Mouse (Mus musculus): ENCODE measurements around the gene Traf2.

The Traf2 gene

DNA sequence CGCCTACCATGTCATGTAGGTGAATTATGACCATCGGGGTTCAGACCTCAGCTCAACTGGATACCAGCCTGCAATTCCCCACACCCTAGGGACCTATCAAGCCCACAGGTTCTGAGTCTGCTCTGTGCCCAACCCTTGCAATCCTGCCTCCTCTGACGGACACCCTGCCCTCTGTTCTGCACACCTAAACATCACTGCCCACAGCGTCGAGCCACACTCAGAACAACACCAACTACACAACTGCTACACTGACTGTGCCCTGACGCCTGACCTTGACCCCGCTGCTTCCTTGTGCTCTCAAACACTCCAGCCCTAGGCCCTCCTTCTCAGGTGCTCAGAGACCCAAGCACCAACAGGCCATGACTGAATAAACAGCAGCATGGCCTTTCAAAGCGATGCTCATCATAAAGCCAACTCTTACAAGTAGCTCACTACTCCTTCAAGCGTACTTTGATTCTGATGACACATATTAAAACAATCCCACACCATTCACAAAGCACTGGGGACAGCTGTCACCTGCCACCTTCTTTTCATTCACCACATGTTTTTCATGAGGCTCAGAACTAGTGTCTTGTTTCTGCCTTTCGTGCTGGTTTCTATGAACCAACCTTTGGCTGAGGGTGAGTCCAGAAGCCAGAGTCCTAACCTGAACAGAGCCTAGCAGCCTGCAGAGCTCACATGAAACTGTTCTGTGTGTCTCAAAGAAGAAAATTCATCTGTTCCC, 4.9 kb downstream of the Traf2 start:
- DNase-seq (ENCODE audit: low read depth, low spot score): no peak

DNA sequence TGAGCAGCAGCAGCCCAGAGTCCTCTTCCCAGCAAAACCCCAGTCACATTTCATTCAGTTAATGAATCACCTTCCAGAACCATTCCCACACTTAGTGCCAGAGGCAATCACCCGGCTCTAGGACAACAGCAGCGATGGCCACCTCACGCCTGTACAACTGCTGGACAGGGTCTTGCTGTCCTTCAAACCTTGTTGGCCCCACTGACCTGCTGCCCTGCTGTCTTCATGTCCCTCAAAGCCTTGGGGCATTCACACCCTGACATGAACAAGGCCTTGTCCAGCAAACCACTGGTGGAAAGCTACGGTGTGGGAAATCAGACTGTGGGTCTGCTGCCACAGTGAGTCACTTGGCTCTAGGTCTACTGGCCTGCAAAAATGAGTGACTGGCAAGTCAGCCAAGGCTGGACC, 6.2 kb downstream of the Traf2 start:
- DNase-seq (ENCODE audit: low read depth, low spot score): no peak

DNA sequence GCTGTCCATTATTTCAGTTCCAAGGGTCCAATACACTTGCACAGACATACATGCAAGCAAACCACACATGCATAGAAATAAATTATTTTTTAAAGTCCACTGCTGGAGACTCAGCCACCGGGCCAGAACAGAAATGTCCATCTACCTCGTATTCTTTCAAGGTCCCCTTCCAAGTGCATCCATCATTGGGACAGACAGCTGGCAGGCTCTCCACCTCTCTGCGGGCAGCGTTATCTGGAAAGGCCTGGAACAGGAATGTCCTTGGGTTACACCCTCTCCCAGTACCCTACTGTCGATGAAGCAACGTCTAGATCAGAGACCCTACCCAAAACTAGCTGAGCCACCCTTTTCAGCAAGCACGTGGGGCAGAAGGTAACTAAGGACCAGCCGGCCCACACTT, 10.2 kb downstream of the Traf2 start:
- DNase-seq (ENCODE audit: low read depth, low spot score): no peak

DNA sequence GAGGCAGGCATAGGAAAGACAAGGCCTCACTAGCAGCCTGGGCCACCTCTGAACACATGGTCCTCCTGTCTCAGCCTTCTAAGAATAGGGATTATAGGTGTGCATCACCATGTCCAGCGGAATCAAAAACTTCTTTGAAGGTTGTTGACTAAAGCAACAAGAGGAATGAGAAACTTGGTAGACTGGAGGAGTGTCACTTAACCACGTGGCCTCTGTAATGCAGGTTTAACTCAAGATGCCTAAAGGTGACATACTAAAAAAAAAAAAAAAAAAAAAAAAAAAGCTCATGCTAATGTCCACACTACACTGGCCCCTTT, 11.9 kb downstream of the Traf2 start:
- DNase-seq (ENCODE audit: low read depth, low spot score): no peak

DNA sequence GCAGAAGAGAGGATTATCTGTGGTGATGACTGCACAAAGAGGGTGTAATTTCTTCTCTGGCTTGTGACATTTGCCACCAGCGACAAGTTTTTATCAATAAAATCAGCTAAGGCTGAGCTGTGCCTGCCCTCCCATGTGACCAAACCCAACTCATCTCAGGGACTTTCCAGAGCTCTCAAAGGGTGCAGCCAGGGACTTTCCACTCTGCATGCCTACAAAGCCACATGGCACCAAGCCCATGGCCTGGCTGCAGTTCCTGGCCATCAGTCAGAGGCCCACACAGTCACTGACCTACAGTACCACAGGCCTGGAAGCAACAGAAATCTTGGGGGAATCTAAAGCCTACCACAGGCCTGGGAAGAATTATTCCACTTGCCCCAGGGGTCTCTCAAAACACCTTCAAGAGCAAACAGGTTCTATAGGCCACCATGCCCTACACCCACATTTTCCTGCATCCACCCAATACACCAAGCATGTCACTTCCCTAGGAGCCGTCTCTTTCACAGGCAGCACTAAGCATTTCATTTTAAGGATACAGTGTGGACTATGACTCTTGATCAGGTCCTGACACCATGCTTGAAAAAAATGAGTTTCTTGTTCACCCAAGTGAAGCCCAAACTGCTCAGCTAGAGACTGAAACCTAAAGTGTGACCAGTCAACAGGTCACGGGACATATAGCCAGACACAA, 12.4 kb downstream of the Traf2 start:
- DNase-seq (ENCODE audit: low read depth, low spot score): no peak

DNA sequence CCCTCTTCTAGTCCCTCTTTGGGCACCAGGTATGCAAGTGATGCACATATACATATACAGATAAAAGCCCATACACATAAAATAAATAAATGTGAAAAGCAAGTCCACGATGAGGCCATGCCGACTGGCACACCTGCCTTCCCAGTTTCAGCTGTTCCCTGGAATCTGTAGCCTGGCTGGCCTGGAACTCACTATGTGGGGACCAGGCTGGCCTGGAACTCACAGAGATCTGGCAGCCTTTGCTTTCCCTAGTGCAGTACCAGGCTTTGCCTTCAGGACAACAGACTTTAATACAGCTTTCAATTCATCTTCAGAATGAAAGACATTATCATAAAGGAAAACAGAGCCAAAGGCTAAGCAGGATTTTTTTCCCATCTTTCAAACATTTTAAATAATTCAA, 13.0 kb downstream of the Traf2 start:
- no peak for DNase-seq (ENCODE audit: low read depth, low spot score)

DNA sequence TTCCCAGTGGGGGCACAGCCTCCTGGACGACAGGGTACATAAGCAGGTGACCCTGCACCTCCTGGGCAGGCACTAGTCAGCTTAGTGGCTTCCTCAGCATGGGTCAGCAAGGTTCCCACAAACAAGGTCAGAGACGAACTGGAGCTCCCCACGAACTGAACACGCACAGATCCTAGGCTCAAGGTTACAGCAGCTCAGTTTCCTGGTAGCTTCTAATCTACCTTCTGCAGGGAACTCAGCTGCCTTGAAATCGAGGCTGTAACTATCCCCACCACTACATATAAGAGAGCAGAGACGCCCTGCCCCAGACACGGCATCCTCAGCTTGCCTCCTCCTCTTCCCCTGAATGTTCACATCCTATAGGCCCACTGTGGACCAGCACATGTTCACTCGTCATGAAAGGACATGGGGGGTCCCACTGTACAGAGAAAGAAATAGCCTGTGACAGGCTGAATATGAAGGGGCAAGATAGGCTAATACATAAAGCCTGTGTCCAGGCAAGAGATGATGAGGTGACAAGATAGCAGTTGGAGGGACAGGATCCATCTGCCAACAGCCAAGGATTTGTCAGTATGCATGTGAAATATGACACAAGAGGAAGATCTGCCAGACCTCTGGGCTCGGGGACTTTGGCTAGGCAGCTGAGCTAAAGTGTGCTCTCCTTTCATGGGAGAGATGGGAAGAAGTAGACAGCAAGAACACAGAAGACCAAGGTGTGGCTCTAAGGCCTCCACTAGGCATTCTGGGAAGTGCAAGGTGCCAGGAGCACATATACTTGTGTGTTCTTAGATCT, 20.0 kb downstream of the Traf2 start:
- DNase-seq (ENCODE audit: low read depth, low spot score): no peak

DNA sequence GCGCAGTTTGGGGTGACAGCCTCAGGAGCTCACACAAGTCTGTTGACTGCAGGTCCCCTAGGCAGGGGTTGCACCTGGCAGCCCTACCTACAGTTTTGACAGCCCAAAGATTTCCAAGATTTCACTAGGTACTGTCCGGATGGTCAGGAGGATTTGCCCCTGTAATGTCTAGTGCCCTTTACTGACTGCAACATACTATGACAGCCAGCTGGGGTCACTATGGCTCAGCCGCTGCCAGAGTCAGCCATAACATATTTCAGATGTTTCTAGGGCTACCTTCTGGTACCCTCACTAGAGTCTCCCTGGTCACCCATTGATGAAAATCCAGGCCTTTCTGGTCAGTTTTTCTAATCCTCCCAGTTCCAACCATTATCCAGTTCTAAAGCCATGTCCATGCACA, 36.8 kb downstream of the Traf2 start:
- DNase-seq (ENCODE audit: low read depth, low spot score): no peak

DNA sequence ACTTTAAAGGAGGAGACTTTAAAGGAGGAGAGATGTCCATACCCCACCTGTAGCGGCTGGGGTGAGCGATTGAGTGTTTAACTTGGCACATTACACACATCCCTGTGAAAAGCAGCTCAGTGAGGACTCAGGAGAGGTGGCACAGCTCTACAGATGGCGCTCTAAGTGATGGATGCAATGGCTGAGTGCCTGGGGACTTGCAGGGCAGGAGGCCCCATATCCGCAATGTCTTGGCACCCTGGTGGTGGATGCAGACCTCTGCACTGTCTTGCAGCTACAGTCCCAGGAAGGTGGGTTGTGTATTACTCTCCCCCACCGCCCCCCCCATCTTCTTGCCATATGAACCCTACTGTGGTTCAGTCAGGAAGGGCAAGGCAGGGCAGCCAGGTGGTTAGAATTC, 39.8 kb downstream of the Traf2 start:
- no peak for DNase-seq (ENCODE audit: low read depth, low spot score)

DNA sequence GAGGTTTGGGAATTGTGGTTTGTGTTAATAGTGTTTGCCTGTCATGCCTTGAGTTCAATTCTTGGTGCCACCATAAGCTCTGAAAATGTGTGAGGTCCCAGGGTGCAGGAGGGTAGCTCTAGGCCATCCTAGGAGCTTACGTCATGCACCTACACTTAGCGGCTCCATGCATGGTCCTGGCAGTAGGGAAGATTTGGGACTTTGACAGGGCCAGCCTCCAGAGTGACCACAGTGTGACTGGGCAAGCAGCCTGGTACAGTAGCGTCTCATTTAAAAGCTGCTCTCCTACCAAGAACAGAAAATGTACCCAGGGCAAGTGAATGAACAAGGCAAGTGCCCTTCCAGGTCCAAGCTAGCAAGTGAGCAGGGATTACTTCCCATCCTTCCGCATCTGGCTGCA, 40.9 kb downstream of the Traf2 start:
- no peak for DNase-seq (ENCODE audit: low read depth, low spot score)

DNA sequence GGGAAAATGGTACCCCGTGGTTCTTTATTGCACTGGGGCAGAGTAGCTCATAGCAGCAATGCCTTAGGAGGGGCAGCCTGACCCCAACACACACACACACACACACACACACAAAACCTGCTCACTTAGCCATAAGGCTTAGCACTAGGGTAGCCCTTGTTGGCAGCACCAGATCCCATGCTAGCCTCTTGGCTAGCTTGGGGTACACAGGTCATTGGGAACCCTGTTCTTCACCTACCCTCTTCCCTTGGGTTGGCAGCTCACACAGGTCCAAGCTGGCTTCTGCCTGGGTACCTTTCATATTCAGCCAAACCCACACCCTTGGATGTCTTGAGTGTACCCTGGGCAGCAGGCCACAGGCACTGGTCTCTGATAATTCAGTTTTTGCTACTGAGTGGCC, 41.7 kb downstream of the Traf2 start:
- no peak for DNase-seq (ENCODE audit: low read depth, low spot score)

DNA sequence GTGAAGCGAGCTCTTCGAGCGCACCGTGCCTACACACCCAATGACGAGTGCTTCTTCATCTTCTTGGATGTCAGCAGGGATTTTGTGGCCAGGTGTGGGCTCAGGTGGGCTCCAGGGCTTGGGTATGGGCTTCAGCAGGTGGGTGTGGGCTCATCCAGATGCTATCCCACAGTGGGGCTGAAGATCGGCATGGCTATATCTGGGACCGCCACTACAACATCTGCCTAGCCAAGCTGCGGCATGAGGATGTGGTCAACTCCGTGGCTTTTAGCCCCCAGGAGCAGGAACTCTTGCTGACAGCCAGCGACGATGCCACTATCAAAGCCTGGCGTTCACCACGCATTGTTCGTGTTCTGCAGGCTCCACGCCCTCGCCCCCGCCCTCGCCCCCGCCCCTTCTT, 42.2 kb downstream of the Traf2 start:
- DNase-seq (ENCODE audit: low read depth, low spot score): no peak

DNA sequence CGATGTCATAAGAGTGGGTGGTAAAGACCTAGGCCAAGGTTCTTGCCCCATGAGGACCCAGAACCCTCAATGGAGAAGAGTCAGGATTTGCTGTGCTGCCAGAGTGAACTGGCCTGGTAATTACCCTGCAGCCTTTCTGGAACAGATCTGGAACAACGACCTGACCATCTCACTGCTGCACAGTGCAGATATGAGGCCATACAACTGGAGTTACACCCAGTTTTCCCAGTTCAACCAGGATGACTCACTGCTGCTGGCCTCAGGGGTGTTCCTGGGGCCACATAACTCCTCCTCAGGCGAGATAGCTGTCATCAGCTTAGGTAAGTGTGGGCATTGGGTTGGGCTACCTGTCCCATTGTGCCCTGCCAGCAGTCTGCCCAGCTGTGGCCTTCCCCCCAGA, 44.0 kb downstream of the Traf2 start:
- DNase-seq (ENCODE audit: low read depth, low spot score): no peak

DNA sequence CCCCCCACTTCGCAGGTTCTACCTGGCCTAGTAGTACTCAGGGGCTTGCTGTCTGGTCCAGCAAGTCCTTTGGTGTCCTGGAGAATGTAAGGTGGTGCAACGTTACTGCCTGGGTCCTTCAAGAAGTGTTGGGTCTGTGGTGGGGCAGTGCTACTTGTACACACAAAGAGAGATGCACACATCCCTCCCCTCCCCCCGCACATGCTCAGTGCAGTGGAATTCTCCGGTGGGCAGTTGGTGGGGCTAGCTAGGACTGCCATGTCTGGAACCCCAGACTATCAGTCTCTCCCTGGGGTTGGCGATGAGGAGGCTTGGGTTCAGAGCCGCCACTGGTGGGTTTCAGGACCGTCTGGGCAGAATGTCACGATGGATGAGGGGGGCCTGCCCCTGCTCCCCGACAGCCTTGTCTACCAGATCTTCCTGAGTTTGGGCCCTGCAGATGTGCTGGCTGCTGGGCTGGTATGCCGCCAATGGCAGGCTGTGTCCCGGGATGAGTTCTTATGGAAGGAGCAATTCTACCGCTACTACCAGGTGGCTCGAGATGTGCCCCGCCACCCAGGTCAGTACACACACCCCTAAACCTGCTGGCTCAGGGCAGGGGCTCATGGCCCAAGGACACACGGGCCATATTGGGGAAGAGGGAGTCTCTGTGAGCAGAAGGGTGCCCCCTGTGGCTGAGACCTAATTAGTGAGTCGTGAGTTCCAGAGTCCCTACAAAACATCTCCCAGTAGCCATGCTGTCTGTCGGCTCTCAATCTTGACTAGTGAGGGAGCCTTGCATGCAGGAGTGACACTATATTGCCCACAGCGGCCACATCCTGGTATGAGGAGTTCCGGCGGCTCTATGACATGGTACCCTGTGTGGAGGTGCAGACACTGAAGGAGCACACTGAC, 44.9 kb downstream of the Traf2 start, which contains the start of gene C8g:
C8g (minus strand) TSS at position 127 of the 894 bp plus-strand sequence.
- no peak for DNase-seq (ENCODE audit: low read depth, low spot score)

DNA sequence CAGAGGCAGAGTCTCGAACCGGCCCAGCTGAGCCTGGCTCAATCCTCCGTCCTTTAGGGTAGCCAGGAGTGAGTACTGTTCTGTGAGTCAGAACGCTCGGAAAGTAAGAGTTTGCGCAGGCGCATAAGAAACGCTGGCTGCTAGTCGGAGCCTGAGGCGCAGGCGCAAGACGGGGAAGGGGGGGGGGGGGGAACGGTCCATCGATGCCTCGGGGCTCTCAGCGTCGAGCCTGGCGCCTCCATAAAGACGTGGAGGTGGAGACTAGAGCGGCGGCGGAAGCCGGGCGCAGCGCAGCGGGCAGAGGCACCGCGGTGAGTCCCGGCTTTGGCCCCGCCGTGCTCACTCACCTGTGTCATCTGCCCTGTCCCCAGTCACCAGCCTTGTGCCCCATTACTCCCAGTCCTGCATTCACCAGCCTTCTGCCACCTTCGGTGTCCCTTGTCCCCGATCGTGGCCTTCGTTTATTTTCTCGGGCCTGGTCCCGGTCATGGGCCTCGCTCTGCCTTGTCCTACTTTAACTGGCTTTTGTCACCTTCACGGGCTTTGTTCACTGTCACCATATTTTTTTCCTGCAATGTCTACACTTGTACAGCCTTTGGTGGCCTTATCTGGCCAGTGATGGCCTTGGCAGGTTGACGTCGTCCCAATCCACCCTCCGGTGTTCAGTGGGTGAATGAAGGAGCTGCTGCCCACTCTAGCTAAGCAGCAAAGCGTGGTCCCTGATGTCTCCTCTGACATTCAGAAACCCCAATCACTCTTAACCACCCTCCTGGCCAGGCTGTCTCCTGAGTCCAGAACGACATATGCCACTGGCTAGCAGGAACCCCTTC, 45.9 kb downstream of the Traf2 start, which contains the start of gene Fbxw5:
Fbxw5 (plus strand) TSS at position 175 of the 830 bp plus-strand sequence.
- DNase-seq (ENCODE audit: low read depth, low spot score): peak; percentile 85

DNA sequence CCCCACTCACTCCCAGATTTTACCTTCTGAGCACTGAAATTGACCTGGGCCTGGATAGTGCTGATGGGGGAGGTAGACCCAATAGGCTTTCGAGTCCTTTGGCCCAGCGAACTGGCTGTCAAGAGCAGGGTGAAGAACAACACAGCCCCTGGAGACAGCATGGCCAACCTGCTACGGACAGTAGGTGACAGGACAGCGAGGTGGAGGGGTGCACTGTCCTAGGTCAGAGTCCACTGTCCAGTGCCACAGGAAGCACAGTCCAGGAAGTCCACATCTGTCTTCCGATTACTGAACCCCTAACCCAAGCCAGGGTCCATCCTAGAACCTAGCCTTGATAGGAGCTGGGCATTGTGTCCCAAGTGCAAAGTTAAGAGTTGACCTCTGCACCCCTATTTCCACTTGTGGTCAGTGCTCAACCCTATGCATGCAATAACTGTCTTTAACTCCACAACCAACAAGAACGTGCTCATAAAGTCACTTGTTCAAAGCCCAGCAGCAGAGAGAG, 46.6 kb downstream of the Traf2 start:
- DNase-seq (ENCODE audit: low read depth, low spot score): no peak

DNA sequence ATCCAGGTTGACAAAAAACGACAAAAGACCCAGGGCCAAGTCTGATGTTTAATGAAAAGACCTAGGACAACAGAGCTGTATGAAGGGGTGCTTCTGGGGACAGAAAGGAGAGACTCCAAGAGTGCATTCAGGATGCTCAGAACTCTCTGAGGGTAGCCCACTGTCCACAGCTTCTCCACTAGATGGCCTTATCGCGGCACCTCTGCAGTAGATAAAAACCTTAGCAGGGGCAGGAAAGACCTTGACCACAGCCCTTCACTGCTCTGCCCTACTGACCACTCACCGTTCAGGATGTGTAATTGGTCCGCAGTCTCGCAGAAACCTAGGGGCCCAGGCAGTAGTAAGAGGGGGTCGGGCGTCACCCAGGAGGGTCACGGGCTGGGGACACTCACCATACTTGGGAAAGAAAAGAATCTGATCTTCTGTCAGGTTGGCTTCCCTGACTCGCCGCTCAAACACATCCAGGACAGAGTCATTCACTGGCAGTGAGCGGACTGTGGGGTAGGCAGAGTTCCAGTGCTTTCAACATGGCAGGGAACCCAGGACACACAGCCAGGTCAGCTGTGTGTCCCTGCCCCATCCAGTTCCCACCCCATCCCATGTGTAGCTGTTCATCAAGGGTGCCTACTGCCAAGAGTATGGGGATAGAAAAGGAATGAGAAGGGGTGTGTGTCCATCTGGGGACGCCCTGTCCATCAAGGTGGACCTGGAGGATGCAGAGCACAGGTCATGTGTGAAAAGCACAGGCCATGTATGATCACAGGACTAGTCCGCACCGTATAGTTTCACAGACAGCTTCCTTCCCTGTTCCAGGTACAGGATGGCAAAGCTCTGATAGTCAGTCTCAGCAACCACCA, 47.9 kb downstream of the Traf2 start:
- no peak for DNase-seq (ENCODE audit: low read depth, low spot score)

DNA sequence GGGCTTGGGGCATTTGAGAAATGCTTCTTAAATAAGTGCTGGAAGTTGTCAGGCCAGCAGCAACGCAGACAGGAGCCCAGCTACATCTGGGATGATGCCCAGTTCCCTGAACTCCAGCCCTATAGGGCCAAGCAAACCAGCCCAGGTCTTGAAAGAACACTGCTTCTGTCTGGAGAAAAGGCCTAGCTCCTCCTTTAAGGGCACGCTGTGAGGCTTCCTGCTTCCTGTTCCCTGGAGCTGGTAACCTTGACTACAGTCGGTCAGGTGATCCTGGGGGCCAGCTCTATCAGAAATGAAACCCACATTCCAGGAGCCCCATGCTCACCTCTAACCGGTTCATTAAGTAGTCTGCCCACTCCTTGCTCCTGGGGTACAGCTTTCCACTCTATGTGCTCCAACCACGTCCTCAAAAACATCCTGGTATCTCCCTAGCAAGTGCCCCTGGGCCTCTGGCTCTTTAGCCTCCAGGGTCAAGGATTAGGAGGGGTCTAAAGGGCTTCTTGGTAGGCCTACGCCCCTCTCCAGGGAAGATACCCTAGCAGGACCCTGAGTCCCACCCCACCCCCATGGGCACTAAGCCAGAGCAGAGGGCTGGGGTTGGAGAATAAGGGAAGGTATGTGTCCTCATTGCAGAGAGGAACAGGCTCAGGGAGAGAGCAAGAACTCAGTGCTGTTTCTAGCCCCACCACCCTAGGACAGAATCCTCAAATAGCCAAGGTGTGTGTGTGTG, 48.7 kb downstream of the Traf2 start:
- no peak for DNase-seq (ENCODE audit: low read depth, low spot score)

DNA sequence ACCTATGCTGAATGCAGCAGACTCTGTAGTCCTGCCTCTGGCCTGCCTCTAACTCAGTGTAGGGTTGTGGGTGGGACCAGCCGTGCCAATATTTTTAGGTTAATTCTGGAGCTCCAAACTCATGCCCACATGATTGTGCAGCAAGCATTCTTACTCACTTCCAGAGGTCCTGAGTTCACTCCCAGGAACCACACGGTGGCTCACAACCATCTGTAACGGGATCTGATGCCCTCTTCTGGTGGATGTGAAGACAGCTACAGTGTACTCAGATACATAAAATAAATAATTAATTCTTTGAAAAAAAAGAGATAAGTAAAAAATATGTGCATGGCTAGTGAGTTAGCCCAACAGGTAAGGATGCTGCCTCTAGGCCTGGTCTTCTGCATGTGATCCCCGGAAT, 50.3 kb downstream of the Traf2 start:
- DNase-seq (ENCODE audit: low read depth, low spot score): no peak

Measured in brain, embryonic 18.5 days (tissue).